Mouse (Mus musculus) embryonic fibroblast, embryonic 13.5 days (primary cell): Measurements from ENCODE around the gene Mrps26.

Experiments used
- CTCF ChIP-seq: IDR thresholded peaks from 2 replicates; pipeline ENCODE4 v1.5.1; 2011; ENCODE audit warnings: mild to moderate bottlenecking, control low read depth, low read length, moderate library complexity, borderline replicate concordance; ENCODE audit not compliant: insufficient read depth
- POLR2A ChIP-seq: IDR thresholded peaks from 2 replicates; pipeline ENCODE4 v1.6.1; 2011; ENCODE audit warnings: low read depth, mild to moderate bottlenecking, control low read depth, low read length, moderate library complexity

- no peak for TF ChIP-seq CTCF
- TF ChIP-seq POLR2A = no peak
Measured at GRCm38 (mm10) chr2:130597601-130598010, 34.1 kb downstream of the Mrps26 start.
